Mouse (Mus musculus) stomach, postnatal 0 days (tissue): ENCODE measurements around the gene Asb5.

Experiments used
- CTCF ChIP-seq: IDR thresholded peaks from 2 replicates; pipeline ENCODE4 v1.5.1; 2016; ENCODE audit warnings: antibody characterized with exemption, low read depth, mild to moderate bottlenecking, moderate library complexity
- EP300 ChIP-seq: optimal IDR thresholded peaks from 2 replicates; pipeline ENCODE3; 2016; ENCODE audit warnings: antibody characterized with exemption

- TF ChIP-seq CTCF, result no peak
- TF ChIP-seq EP300, result no peak
These were observed 3.8 kb upstream of the Asb5 start for GRCm38 (mm10) chr8:54525606-54526005.
